Mouse (Mus musculus) cerebellum, adult 9-11 months (tissue): ENCODE data around the gene Tas1r1.
"Not testable (repeated sequence)": the region's sequence is repeated elsewhere in the genome, so short reads cannot be mapped to it uniquely, and the experiment has no call there.

Source experiments
- DNase-seq: peaks from one replicate; pipeline ENCODE4 v3.0.0; 2022

Gene Tas1r1

GRCm38 (mm10) chr4:152041924-152042641, 3.7 kb upstream of the Tas1r1 start:
- no peak for DNase-seq

GRCm38 (mm10) chr4:152039831-152040310, 1.5 kb upstream of the Tas1r1 start:
- no peak for DNase-seq

GRCm38 (mm10) chr4:152038985-152039830, 840 bp upstream of the Tas1r1 start, which contains the start of gene Nol9:
TSS of gene Nol9 (plus strand) at chr4:152039321.
- DNase-seq = peak; percentile 91

GRCm38 (mm10) chr4:152036464-152036863, 1.9 kb downstream of the Tas1r1 start:
- not testable (repeated sequence) for DNase-seq

DNA sequence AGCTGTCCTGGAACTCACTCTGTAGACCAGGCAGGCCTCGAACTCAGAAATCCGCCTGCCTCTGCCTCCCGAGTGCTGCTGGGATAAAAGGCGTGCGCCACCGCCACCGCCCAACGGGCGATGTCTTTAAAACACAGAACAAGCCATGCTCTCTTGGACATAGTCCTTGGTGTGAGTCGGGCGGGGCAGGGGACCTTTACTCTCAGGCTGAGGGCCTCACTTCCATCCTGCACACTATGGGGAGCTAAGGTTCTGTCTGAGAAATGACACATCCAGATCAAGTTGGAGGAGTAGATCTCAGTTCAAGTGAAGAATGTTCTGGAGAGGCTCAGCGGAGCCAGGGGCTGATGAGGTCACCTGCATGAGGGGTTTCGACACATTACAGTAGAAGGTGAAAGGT, 5.4 kb downstream of the Tas1r1 start:
- DNase-seq = no peak

- no peak for DNase-seq
Observed at GRCm38 (mm10) chr4:152029997-152030396, 8.4 kb downstream of the Tas1r1 start.

GRCm38 (mm10) chr4:152029087-152029486, 9.3 kb downstream of the Tas1r1 start:
- DNase-seq = peak; percentile 39

DNA sequence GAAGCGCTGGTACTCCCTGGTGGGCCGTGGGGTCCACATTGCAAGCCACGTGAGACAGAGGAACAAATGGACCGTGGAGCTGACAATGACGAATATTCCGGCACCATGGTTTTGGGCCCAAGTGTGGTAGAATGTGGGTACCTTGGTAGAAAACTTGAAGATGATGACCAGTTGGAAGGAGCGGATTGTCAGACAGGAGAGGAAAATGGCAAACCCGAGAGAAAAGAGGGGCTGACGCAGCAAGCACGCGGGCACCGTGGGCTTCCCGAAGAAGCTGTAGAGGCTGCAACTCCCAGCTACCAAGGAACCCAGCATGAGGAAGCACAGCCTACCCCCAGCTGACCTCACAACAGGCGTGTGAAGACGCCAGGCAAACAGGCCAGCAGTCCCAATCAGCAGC, 9.9 kb downstream of the Tas1r1 start:
- peak; percentile 57 for DNase-seq

DNA sequence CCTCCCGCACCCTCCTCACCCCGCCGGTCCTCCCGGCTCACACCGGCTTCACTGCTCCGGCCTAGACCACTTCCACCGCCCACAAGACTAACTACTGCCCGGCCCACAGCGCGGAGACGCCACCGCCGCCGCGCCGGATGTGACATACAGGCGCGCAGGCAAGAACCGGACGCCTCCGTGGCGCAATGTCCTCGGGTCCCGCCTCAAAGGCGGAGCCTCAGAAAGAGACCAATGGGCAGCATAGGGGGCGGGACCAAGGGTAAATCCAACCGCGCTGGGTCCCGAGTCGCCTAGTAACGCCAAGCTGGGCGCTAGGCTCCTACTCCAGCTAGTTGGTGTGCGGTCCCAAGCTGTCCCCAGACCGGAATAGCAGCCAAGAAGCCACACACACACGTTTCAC, 10.8 kb downstream of the Tas1r1 start, which contains the start of gene Zbtb48:
Zbtb48 (minus strand) TSS at position 148 of the 400 bp plus-strand sequence.
- peak; percentile 97 for DNase-seq

DNA sequence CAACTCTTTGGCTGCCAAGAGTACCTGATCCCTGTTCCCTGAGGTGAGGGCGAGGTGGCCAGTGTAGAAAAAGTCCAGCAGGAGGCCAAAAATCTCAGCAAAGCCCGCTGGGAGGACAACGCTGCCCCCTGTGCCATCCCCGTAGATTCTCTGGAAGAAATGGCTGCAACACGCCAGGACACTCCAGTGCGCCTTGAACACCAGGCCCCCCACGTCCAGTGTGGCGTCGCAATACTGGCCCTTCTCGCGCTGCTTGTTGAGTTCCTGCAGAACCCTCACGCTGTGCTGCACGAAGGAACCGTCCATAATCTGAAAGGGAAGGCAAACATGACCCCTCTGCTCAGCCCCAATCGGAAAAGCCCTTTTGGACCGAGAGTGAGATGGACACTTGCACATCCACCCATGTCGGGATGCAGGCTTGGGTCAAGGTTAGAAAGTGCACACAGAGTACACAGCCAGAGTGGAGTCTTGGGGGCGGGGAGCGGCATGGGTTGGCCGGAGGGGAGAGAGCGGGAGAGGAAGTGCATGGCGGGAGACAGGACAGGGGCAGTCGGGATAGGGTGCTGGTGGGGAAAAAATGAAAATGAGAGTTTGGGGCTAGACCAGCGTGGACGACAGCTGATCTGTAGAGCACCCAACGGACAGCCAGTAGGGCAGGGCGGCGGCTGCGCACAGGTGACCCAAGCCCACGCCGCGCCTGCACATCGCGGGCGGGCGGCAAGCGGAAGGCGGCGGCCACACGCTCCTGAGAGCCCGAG, 11.4 kb downstream of the Tas1r1 start:
- DNase-seq = peak; percentile 55

DNA sequence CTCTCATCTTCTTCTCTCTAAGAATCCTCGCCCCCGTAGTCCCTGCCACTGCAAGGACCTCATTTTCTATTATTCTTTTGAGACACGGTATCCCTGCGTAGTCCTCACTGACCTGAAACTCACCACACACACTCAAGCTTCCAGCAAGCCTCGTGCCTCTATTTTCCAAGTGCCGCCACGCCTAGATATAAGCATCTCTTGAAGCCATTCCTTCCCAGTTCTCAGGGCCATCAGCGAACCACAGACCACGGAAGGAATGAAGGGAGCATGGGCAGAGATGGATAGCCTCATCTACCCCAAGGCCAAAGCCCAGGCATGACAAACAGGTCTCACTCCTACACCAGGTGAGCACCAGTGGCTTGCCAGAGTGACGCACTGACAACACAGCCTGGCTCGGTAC, 13.8 kb downstream of the Tas1r1 start:
- no peak for DNase-seq

- peak; percentile 57 for DNase-seq
Observed at GRCm38 (mm10) chr4:152022506-152022905, 15.9 kb downstream of the Tas1r1 start.

DNA sequence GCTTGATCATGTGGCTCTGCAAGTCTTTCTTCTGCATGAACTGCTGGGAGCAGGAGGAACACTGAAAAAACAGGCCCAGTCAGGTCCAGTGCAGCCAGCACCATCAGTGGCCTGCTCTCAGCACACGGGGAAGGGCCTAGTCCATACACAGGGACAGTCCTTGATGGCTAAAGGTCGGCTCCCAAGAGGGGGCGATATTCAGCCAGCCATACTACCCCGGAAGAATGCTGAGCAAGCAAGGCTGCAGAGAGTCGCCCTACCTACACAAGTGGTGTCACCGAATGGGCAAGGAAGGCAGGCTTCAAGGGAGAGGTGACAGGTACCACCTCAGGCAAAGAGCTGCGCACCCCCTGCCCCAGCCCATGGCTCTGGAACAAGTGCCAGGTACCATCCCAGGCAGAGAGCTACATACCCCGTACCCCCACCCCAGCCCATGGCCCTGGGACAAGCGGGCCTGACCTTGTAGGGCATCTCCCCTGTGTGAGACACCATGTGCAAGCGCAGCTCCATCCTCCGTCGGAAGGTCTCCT, 16.7 kb downstream of the Tas1r1 start:
- peak; percentile 39 for DNase-seq

DNA sequence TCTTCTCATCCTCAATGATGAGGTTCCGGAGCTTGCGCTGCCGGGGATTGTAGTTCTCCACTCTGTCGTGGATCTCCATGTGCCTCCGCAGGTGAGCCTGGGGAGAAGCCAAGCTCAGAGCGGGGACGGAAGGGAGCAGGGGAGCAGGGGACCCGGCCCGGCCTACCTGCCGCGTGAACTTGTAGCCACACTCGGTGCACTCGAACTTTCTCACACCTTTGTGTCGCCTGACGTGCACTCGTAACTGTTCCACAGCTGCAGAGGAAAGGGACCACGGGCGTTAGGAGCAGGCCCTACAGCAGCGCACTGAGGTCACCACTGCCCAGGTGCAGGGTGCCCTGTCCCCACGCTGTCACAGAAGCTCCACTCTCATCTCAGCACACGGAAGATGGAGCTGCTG, 18.3 kb downstream of the Tas1r1 start:
- peak; percentile 9 for DNase-seq

GRCm38 (mm10) chr4:152019073-152019472, 19.3 kb downstream of the Tas1r1 start:
- no peak for DNase-seq

- no peak for DNase-seq
Observed at GRCm38 (mm10) chr4:152013036-152013813, 25.1 kb downstream of the Tas1r1 start.

- DNase-seq = no peak
Observed at GRCm38 (mm10) chr4:152012109-152012508, 26.3 kb downstream of the Tas1r1 start.

- DNase-seq = no peak
Observed at GRCm38 (mm10) chr4:152011171-152011760, 27.1 kb downstream of the Tas1r1 start.

- no peak for DNase-seq
Observed at GRCm38 (mm10) chr4:152010707-152011134, 27.6 kb downstream of the Tas1r1 start.

DNA sequence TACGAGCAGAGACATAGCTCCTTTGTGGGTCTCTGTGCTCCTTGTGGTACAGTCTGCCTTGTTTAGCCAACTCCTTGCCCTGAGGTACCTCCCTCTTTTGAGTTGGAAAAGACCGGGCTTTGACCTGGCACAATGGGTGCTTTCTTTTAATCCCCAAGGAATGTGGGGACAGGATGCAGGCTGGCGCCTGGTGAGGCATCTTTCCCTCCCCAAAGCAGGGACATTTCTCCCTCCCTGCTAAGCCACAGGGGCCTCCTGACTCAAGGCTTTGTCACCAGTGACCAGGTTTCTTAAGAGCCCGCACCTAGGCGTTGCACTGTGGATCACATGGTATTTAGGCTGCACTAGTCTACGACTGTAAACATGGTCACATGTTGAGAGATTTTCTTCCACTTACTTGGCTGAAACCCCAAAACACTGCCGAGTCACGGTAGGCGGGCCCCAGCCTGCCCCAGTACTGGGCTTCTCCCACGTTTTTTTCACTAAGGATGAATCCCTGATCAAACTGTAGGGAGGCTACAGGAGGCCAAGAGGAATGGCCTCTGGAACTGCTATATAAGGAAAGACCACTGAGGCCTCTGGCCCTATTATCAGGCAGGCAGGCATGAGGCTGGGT, 28.2 kb downstream of the Tas1r1 start:
- DNase-seq = peak; percentile 64
